Mouse (Mus musculus): Measurements from ENCODE around the gene Akap13. TPM values are rescaled to one million over a fixed set of nuclear protein-coding genes. Genes with fewer than 3 reads are reported as not detected.

The Akap13 gene
- polyA plus RNA-seq, 1 experiment from 2014 or later: 31.0 TPM

DNA sequence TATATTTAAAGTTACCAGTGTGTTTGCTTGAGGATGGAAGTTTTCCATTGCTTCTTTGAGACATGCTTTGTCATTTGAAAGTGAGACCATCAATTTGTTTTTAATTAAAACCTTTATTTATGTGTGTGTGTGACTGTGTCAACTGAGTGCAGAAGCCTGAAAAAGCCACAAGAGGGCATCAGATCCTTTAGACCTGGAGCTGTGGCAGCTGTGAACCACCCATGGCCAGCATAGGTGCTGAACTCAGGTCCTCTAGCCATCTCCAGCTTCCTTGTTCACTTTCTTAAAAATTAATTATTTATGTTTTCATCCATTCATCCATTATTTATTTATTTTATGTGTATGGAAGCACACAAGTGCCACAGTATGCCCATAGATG lies 98.3 kb downstream of the Akap13 start:
- no peaks in the 10 kb centered on the region for H3K27me3 ChIP-seq (ENCODE audit: control insufficient read depth, insufficient read depth, low read length)
- DNase-seq (ENCODE audit: low spot score): no peak
- H3K9ac ChIP-seq (ENCODE audit: low read length): no peak overlapping the region
- no peaks in the 10 kb centered on the region for H3K9me3 ChIP-seq (ENCODE audit: control insufficient read depth, low read length)
- H3K27ac ChIP-seq (ENCODE audit: low read depth, low read length): no peak overlapping the region
- no peak overlapping the region for H3K4me2 ChIP-seq (ENCODE audit: low read depth, low read length, severe bottlenecking)
- H3K4me3 ChIP-seq (ENCODE audit: low read depth, low read length): no peak overlapping the region
- no peaks in the 10 kb centered on the region for H3K4me1 ChIP-seq (replicated peaks; ENCODE audit: control insufficient read depth, insufficient read depth, low read length)
- H3K36me3 ChIP-seq (ENCODE audit: control insufficient read depth, insufficient read depth, low read length): no peaks in the 10 kb centered on the region
- no peak for ATAC-seq (replicated peaks; ENCODE audit: low FRiP score)

DNA sequence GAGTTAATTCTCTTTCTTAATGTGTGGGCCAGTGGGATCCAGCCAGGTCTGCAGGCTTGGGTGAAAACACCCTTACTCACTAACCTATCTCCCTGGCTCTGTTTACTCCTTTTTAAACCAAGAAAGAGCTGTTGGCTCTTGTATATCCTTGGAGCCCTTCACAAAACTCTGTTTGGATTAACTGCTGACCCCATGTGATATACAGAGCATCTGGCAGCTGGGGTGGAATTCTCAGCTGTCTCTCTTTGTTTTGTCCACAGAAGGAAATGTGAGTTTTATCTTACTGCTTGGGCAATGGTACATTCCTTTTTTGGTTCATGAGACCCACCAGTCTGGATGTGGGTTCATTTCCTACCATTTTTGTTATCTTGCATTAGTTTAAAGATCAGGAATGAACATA lies 98.7 kb downstream of the Akap13 start:
- DNase-seq (ENCODE audit: low spot score) (no peak), ATAC-seq (replicated peaks; ENCODE audit: low FRiP score) (no peak)
- no peaks in the 10 kb centered on the region for H3K4me1 ChIP-seq (replicated peaks; ENCODE audit: control insufficient read depth, insufficient read depth, low read length)
- no peaks in the 10 kb centered on the region for H3K27me3 ChIP-seq (ENCODE audit: control insufficient read depth, insufficient read depth, low read length)
- H3K36me3 ChIP-seq (ENCODE audit: control insufficient read depth, insufficient read depth, low read length): no peaks in the 10 kb centered on the region
- no peak overlapping the region for H3K9ac ChIP-seq (ENCODE audit: low read length)
- no peaks in the 10 kb centered on the region for H3K9me3 ChIP-seq (ENCODE audit: control insufficient read depth, low read length)
- H3K27ac ChIP-seq (ENCODE audit: low read depth, low read length): no peak overlapping the region
- no peak overlapping the region for H3K4me3 ChIP-seq (ENCODE audit: low read depth, low read length)
- H3K4me2 ChIP-seq (ENCODE audit: low read depth, low read length, severe bottlenecking): no peak overlapping the region

DNA sequence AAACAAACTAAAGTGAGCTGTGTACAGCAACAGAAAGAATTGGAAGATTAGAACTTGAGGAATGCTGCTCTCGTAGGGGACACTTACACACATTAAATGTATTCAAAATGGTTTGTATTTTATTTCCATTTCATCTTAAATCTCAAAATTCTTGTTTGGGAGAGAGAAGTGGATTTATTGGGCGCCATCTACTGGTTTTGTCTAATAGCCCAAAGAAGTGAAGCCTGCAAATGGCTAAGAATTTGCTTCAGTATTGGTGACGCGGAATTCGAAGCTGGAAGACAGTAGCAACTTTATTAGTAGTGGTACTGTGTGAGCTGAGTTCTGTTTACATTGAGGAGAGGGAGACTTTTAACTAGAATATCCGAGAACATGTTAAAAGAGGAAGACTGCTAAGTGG lies 100.6 kb downstream of the Akap13 start:
- WGBS: 72% methylated on average over 6 of the region's 6 CpGs
- no peak overlapping the region for H3K27ac ChIP-seq (ENCODE audit: low read depth, low read length)
- no peaks in the 10 kb centered on the region for H3K4me1 ChIP-seq (replicated peaks; ENCODE audit: control insufficient read depth, insufficient read depth, low read length)
- H3K27me3 ChIP-seq (ENCODE audit: control insufficient read depth, insufficient read depth, low read length): no peaks in the 10 kb centered on the region
- H3K9me3 ChIP-seq (ENCODE audit: control insufficient read depth, low read length): no peaks in the 10 kb centered on the region
- H3K4me3 ChIP-seq (ENCODE audit: low read depth, low read length): no peak overlapping the region
- ATAC-seq (replicated peaks; ENCODE audit: low FRiP score) (no peak), DNase-seq (ENCODE audit: low spot score) (no peak)
- no peak overlapping the region for H3K4me2 ChIP-seq (ENCODE audit: low read depth, low read length, severe bottlenecking)
- H3K36me3 ChIP-seq (ENCODE audit: control insufficient read depth, insufficient read depth, low read length): no peaks in the 10 kb centered on the region
- no peak overlapping the region for H3K9ac ChIP-seq (ENCODE audit: low read length)

DNA sequence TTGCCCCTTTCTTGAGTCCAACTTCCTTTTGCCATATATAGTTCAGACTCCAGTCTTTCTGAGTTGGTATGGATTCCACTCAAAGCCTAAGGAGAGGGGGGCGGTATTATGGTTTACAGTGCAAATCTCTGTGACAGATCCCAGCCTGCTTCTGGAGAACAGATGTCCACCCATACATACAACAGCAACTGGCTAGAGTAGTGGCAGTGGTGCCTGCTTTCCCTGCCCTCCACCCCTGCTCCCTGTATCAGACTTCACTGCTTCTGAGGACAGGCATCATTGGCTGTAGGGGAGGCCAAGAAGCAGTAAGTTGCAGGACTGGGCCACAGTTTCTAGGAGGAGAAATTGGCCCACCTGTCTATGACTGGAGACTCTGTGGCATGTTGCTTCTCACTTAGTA lies 102.9 kb downstream of the Akap13 start:
- no peak for ATAC-seq (replicated peaks; ENCODE audit: low FRiP score)
- H3K36me3 ChIP-seq (ENCODE audit: control insufficient read depth, insufficient read depth, low read length): no peaks in the 10 kb centered on the region
- H3K4me3 ChIP-seq (ENCODE audit: low read depth, low read length): no peak overlapping the region
- H3K9me3 ChIP-seq (ENCODE audit: control insufficient read depth, low read length): no peaks in the 10 kb centered on the region
- no peak overlapping the region for H3K4me2 ChIP-seq (ENCODE audit: low read depth, low read length, severe bottlenecking)
- no peak overlapping the region for H3K27ac ChIP-seq (ENCODE audit: low read depth, low read length)
- 90% methylated on average over 1 of the region's 1 CpGs for WGBS
- DNase-seq (ENCODE audit: low spot score): no peak
- H3K4me1 ChIP-seq (replicated peaks; ENCODE audit: control insufficient read depth, insufficient read depth, low read length): no peaks in the 10 kb centered on the region
- no peak overlapping the region for H3K9ac ChIP-seq (ENCODE audit: low read length)
- no peaks in the 10 kb centered on the region for H3K27me3 ChIP-seq (ENCODE audit: control insufficient read depth, insufficient read depth, low read length)

DNA sequence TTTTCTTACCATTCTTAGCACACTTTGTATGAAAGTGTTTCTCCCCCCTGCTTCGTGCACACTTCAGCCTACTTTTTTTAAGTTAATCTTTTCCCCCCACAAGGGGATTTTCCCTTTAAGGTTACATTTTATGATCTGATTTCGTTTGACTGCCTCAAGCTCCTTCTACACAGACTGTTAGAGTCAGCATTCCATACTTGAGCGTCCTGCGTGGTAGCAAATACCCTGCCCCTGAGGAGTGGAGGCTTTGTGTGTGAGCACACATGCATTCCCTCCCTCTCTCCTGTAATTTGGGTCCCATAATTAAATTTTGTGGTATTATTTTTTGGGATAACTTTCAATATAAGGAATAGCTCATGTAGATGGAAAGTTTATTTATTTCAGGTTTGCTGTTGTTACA lies 103.8 kb downstream of the Akap13 start:
- ATAC-seq (replicated peaks; ENCODE audit: low FRiP score) (no peak), DNase-seq (ENCODE audit: low spot score) (no peak)
- no peak overlapping the region for H3K9ac ChIP-seq (ENCODE audit: low read length)
- H3K27me3 ChIP-seq (ENCODE audit: control insufficient read depth, insufficient read depth, low read length): no peaks in the 10 kb centered on the region
- no peak overlapping the region for H3K27ac ChIP-seq (ENCODE audit: low read depth, low read length)
- H3K36me3 ChIP-seq (ENCODE audit: control insufficient read depth, insufficient read depth, low read length): no peaks in the 10 kb centered on the region
- no peaks in the 10 kb centered on the region for H3K9me3 ChIP-seq (ENCODE audit: control insufficient read depth, low read length)
- H3K4me3 ChIP-seq (ENCODE audit: low read depth, low read length): no peak overlapping the region
- 74% methylated on average over 4 of the region's 4 CpGs for WGBS
- no peak overlapping the region for H3K4me2 ChIP-seq (ENCODE audit: low read depth, low read length, severe bottlenecking)
- H3K4me1 ChIP-seq (replicated peaks; ENCODE audit: control insufficient read depth, insufficient read depth, low read length): no peaks in the 10 kb centered on the region

DNA sequence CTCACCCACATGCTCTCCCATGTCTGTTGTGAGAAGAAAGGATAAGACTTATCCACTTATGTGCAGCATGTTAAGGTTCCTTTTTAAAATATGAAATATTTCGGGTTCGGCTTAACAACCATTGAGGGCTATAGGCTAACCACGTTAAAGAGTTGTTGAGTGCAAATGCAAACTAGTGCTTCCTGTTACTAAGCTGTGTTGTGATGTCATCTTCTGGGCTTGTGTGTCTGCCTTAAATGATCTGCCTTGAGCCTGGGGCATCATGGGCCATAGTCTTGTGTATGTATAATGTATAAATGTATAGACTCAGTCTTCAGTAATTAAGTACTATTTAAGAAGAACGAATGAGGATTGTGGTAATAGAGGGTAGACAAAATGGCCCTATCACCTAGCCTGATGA lies 104.6 kb downstream of the Akap13 start:
- H3K27ac ChIP-seq (ENCODE audit: low read depth, low read length): no peak overlapping the region
- no peaks in the 10 kb centered on the region for H3K4me1 ChIP-seq (replicated peaks; ENCODE audit: control insufficient read depth, insufficient read depth, low read length)
- ATAC-seq (replicated peaks; ENCODE audit: low FRiP score) (no peak), DNase-seq (ENCODE audit: low spot score) (no peak)
- no peak overlapping the region for H3K4me2 ChIP-seq (ENCODE audit: low read depth, low read length, severe bottlenecking)
- H3K27me3 ChIP-seq (ENCODE audit: control insufficient read depth, insufficient read depth, low read length): no peaks in the 10 kb centered on the region
- H3K36me3 ChIP-seq (ENCODE audit: control insufficient read depth, insufficient read depth, low read length): no peaks in the 10 kb centered on the region
- no peaks in the 10 kb centered on the region for H3K9me3 ChIP-seq (ENCODE audit: control insufficient read depth, low read length)
- H3K9ac ChIP-seq (ENCODE audit: low read length): no peak overlapping the region
- H3K4me3 ChIP-seq (ENCODE audit: low read depth, low read length): no peak overlapping the region
- WGBS: 86% methylated on average over 4 of the region's 4 CpGs

DNA sequence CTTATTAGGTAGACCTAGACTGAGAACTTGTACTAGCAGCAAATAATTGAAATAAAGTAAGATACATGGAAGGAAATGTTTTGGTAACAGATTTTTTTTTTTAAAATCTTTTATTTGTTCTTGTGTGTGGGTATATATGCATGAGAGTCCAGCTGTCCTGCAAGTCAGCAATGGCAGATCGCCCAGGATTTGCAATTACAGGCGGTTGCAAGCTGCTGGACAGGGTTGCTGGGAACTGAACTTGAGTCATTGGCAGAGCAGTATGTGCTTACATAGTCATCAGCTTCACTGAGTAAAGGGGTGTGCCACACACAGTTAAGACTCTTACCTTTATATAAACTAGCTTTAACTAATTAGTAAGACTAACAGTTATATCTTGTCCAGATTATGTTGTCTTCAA lies 105.2 kb downstream of the Akap13 start:
- Histone ChIP-seq H3K27ac (ENCODE audit: low read depth, low read length) (no peak overlapping the region), H3K4me2 (ENCODE audit: low read depth, low read length, severe bottlenecking) (no peak overlapping the region), H3K4me1 (replicated peaks; ENCODE audit: control insufficient read depth, insufficient read depth, low read length) (no peaks in the 10 kb centered on the region), H3K9me3 (ENCODE audit: control insufficient read depth, low read length) (no peaks in the 10 kb centered on the region), H3K36me3 (ENCODE audit: control insufficient read depth, insufficient read depth, low read length) (no peaks in the 10 kb centered on the region), H3K4me3 (ENCODE audit: low read depth, low read length) (no peak overlapping the region), H3K27me3 (ENCODE audit: control insufficient read depth, insufficient read depth, low read length) (no peaks in the 10 kb centered on the region), H3K9ac (ENCODE audit: low read length) (no peak overlapping the region)
- no peak for DNase-seq (ENCODE audit: low spot score)
- WGBS: 93% methylated on average over 2 of the region's 2 CpGs
- no peak for ATAC-seq (replicated peaks; ENCODE audit: low FRiP score)

DNA sequence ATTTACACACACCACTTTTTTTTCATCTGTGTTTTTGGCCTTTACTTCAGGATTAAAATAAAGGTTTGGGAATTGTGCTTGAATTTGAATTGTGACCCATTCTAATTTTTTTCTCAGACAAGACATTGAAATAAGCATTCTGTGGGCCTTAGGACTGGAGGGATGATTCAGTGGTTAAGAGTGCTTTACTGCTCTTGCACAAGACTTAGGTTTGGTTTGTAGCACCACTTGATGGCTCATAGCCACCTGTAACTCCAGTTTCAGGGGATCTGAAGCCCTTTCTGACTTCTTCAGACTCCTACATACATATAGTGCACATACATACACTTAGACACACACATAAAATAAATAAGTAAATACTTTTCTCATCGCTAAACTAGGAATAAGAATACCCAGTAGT lies 105.8 kb downstream of the Akap13 start:
- H3K27ac ChIP-seq (ENCODE audit: low read depth, low read length): no peak overlapping the region
- no peaks in the 10 kb centered on the region for H3K27me3 ChIP-seq (ENCODE audit: control insufficient read depth, insufficient read depth, low read length)
- no peak overlapping the region for H3K9ac ChIP-seq (ENCODE audit: low read length)
- 93% methylated on average over 1 of the region's 1 CpGs for WGBS
- DNase-seq (ENCODE audit: low spot score): no peak
- no peak for ATAC-seq (replicated peaks; ENCODE audit: low FRiP score)
- H3K9me3 ChIP-seq (ENCODE audit: control insufficient read depth, low read length): no peaks in the 10 kb centered on the region
- no peak overlapping the region for H3K4me3 ChIP-seq (ENCODE audit: low read depth, low read length)
- no peaks in the 10 kb centered on the region for H3K4me1 ChIP-seq (replicated peaks; ENCODE audit: control insufficient read depth, insufficient read depth, low read length)
- no peak overlapping the region for H3K4me2 ChIP-seq (ENCODE audit: low read depth, low read length, severe bottlenecking)
- H3K36me3 ChIP-seq (ENCODE audit: control insufficient read depth, insufficient read depth, low read length): no peaks in the 10 kb centered on the region

DNA sequence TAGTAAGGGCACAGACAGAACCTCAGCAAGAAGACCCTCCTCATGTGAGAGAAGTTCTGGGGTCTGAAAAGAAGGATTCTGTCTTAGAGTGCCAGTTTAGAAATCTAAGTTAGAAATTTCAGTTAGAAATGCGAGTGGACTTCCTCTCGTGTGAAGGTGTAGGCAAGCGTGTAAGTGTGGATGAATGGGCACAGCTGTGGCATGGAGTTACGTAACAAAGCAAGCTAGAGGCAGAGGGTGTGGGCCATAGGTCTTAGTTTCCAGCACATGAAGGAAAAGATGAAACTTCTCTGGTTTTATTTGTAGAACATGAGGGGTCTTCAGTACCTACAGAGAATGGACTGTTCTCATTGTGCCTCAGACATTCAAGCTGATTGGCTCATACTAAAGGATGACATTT lies 112.9 kb downstream of the Akap13 start:
- no peak overlapping the region for H3K4me2 ChIP-seq (ENCODE audit: low read depth, low read length, severe bottlenecking)
- no peak overlapping the region for H3K4me3 ChIP-seq (ENCODE audit: low read depth, low read length)
- no peaks in the 10 kb centered on the region for H3K4me1 ChIP-seq (replicated peaks; ENCODE audit: control insufficient read depth, insufficient read depth, low read length)
- H3K27me3 ChIP-seq (ENCODE audit: control insufficient read depth, insufficient read depth, low read length): no peaks in the 10 kb centered on the region
- DNase-seq (ENCODE audit: low spot score) (no peak), ATAC-seq (replicated peaks; ENCODE audit: low FRiP score) (no peak)
- H3K27ac ChIP-seq (ENCODE audit: low read depth, low read length): no peak overlapping the region
- no peak overlapping the region for H3K9ac ChIP-seq (ENCODE audit: low read length)
- WGBS: 87% methylated on average over 4 of the region's 4 CpGs
- no peaks in the 10 kb centered on the region for H3K9me3 ChIP-seq (ENCODE audit: control insufficient read depth, low read length)
- H3K36me3 ChIP-seq (ENCODE audit: control insufficient read depth, insufficient read depth, low read length): no peaks in the 10 kb centered on the region

Data from forebrain, embryonic 11.5 days (tissue).